Mouse (Mus musculus) right cerebral cortex, postnatal 25 days (tissue): ENCODE measurements around the gene 1700028J19Rik.
"Not testable (repeated sequence)": the region's sequence is repeated elsewhere in the genome, so short reads cannot be mapped to it uniquely, and the experiment has no call there.

Source experiments
- DNase-seq: peaks from one replicate; pipeline ENCODE4 v3.0.0; 2022

1700028J19Rik gene

DNA sequence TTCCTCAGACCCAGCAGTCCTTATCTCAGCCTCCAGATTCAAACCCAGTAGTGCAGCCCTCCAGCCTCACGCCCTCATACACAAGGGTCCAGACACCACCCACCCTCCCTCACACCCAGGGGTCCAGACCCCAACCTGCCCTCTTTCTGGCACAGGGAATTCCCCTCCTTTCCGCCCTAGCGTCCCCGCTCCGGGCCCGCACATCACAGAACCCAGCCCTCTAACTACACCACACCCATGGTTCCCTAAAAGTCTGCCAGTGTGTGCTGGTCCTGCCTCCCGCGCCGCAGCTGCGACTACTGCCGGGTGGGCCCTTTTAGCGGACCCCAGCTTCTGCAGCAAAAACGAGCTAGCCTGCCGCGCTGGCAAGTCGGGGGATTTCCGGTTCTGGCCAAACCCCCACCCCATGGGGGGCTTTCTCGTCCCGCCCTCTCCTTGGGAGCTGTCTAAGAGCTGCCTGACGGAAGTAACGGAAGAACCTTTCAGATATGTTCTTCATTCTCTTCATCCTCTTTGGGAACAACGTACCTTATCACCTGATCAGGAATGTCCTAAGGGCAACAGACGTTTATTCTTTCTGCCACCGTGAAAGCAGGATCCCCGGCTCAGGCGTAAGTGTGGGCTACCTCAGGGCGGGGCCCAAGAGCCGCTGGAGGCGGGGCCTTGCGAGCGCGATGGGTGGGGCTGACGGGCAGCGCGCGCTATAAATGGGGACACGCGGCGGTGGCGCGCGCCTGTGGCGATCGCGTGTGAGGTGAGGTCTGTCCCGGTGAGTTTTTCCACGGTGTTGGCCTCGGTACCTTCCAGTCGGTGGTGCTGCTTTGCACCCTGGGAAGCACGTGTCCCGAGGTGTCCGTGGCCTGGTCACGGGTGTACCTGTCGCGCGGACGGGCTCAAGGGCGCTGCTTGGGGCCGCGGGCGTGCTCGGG lies at the start of gene 1700028J19Rik, which contains the start of gene 2410002F23Rik:
Gene 1700028J19Rik (minus strand): TSS at position 641 of the 929 bp plus-strand sequence.
Gene 2410002F23Rik (plus strand): TSS at position 668 of the 929 bp plus-strand sequence.
- DNase-seq = peak; percentile 90

DNA sequence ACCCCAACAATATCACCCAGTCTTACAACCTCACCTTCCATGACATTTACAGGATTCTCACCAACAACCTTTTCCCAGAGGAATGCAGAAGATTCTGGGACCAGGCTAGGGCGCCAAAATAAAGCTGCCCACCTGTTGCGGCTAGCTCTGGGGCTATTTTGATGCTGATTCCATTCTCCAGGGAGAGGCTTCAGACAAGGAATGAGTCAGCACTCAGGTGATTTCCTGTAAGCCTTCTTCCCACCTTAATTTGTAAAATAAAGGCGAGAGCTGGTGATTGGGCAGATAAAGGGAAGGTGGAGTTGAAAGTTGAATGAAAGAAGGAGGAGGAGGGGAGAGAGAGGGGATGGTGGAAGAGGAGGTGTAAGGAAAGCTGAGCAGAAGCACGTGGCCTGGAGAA lies 44.9 kb upstream of the 1700028J19Rik start:
- no peak for DNase-seq

DNA sequence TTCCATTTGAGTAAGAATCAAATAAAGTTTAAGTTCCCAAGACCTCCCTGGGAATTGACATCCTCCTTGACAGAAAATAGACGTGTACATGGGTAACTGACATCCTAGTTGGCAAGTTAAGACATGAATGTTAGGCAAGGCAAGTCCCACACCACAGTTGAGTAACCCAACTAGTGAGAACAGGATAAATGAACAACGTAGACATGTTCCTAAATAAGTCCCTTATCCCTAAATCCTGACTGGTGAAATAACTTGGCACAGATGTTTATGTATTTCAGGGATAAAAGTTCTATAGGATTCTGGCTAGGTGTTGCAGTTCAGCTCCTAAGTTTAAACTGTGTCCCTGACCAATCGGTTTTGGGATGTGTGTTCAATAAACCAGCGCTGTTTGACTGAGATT lies 44.5 kb upstream of the 1700028J19Rik start:
- no peak for DNase-seq

DNA sequence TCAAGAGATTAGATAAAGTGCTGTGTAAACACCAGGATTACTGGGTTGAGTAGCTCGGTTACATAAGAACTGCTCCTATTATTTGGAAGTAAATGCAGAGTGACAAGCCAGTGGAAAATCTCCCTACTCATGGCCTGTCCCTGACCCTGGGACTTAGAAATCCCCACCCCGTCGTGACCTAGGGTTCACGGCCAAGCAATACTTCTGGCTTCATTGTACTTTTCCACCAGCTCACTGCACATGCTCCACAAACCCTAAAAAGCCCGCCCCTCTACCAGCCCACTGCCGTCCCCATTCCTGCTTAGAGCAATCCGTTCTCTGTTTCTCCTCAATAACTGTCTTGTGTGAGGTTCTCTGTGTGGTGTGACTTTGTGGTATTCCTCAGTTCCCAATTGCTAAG lies 41.3 kb upstream of the 1700028J19Rik start:
- DNase-seq = no peak

DNA sequence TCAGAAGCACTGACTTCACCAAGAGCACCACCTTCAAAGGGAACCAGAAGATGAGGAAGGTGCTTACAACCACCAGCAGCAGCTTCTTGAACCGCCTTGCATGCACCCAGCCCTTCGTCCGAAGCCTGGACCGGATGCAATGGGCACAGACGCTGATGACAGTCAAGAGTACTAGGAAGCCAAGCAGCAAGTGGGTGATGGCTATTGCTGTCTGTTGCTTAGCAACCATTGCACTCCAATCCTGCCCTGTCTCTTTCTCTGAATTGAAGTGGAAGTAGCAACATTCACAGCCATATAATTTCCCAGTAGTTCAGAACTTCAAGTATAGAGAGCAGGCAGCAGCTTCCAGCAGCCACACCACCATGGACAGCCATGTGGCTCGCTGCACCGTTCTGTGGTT lies 35.1 kb upstream of the 1700028J19Rik start:
- DNase-seq = no peak

DNA sequence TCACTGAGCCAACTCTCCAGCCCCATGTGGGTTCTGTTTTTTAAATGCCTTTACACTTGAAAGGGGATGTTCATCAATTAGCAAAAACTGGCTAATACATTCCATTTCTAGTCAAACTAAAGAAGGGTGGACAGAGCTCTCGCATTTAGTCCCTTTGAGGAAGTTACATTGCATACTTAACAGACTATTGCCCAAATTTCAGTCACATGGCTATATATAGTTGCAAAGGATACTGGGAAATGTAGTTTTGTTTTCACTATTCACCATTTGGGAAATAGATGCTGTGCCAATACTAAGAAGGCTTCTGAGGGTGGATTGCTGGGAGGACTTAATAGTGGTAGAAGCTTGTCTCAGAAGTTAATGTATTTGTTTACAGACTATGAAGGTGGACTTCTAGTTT lies 34.5 kb upstream of the 1700028J19Rik start:
- DNase-seq = no peak

DNA sequence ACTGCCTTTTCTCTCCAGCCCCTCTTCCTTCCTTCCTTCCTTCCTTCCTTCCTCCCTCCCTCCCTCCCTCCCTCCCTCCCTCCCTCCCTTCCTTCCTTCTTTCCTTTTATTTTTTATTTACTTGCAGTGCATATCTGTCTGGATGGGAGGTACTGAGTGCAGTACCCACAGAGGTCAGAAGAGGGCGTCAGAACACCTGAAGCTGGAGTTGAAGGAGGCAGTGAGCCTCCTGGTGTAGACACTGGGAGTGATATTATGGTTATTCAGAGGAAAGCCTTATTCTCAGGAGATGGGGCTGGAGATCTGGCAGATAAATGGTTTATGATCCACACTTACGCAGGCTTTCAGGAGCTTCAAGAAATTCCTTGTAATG lies 30.7 kb upstream of the 1700028J19Rik start:
- DNase-seq = no peak

DNA sequence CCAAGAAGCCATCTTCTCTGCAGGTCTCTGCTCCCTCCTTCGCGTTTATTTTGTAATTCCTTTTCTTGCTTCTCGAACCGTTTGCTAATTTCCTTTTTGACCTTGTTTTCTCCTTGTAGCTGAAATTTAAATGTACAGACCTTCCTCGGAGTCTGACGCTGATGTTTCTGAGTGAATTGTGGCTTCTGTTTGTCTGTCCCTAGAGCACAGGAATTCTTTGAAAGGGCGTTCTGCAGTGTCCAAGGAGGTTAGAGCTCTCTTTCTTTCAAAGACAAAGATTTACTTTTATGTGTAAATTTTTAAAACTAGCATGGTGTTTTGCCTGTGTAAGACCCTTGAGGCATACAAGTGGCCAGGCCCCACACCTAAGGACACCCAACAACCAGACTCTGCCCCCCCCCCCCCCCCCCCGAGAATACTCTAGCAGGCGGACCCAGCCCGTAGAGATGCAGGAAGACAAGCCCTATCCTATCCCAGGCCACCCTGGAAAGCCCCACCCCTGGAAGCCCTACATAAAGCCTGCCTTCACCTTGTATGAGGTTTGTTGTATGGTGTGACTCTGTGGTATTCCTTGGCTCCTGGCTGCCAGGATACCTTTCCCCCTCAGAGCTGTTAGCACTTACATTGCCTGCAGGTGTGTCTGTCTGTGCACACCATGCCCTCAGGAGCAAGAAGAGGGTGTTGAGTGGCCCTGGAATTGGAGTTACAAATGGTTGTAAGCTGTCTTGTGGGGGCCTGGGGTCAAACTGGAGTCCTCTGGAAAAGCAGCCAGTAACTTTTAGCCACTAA lies 30.2 kb upstream of the 1700028J19Rik start:
- DNase-seq = no peak

DNA sequence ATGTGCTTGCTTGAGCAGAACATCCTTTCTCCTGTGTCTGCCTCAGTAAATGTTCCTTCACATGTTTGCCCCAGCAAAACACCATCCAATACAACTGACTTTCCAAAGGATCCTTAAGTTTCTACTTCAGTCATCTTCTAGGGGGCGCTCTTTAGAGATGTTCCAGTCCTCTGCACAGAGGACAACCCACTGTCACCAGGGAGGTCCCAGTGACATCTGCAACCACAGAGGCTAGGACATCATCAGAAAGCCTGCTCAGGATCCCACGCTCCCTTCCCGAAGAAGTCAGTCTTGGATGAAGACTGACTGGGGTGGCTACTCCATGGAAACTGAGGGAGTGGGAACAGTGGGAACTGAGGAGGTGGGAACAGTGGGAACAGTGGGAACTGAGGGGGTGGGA lies 29.1 kb upstream of the 1700028J19Rik start:
- no peak for DNase-seq

DNA sequence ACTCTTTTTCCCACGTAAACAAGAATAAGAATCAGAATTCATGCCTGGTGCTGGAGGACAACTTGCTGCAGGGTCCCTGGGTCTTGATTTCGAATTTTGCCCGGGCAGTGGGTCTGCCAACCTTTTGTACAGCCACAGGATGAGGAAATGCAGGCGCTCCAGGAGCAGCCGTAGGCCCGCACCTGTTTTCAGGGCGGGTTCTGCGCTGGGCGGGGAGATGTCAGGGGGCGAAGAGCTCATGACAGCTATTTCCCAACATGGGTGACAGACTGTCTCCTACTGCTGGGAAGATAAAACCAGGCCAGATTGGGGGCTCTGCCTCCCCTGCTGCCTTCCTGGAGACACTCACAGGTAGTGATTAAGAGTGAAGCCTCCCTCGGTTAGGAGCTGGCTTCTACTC lies 27.6 kb upstream of the 1700028J19Rik start:
- no peak for DNase-seq

DNA sequence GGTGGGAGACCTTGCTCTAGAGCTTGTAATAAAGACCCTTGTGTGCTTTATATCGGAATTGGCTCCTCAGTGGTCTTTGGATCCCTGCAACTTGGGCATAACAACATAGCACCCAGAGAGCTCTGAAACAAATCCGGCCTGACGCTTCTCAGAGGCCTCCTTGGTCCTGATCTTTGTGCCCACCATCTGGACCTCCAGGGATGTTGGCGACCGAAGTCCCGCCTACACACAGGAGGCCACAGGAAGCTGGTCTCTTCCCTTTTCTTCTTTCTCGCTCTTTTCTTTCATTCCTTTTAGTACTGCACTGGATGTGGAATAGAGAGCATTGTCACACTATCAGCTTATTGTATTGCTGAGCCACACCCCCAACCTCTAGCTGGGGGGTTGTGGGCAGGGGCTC lies 27.0 kb upstream of the 1700028J19Rik start:
- no peak for DNase-seq

DNA sequence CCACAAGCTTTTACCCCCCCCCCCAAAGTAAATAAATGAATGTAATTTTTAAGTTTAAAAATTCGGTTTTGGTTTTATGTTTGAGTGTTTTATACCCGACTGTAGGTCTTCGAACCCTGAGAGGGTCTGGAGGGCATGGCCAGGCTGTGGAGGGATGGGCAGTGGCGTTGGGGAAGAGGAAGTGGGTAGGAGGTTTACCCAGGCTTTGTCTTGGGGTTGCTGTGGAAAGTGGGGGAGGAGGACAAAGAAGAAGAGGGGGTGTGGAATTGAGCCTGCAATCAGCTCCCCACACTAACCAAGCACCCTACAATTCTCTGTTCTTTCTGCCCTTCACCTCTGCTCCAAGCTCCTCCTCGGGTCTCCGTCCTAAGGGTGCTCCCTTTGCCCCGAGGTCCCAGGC lies 26.1 kb upstream of the 1700028J19Rik start:
- no peak for DNase-seq

DNA sequence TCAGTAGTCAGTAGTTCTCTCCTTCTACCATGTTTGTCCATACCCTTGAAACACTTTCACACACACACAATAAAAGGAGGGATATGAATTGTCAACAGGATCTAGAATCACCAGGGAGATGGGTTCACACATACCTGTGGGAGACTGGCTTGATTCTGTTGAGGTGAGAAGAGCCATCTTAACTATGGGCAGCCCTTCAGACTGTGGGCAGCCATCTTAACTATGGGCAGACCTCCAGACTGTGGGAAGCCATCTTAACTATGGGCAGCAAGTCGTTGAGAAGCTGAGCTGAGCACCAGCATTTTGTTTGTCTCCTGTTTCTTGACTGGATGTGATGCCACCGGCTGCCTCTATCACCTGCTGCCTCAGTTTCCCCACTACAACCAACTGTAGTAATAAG lies 24.8 kb upstream of the 1700028J19Rik start:
- no peak for DNase-seq

DNA sequence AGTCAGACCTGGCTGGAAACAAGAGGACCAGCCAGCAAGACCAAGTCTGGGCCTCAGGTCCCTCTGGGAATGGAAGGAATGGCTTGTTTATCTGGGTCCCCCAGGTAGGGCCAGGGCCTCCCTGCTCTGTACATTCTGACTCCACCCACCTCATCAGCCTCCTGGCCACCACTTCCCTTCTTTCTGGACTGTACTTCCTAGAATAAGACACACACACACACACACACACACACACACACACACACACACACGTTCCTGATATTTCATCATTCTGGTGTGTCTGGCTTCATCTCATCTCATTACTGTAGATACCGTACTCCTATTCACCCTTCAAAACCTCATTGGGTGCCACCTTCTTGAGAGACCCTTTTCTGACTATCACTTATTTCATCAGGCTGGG lies 22.9 kb upstream of the 1700028J19Rik start:
- DNase-seq = no peak

DNA sequence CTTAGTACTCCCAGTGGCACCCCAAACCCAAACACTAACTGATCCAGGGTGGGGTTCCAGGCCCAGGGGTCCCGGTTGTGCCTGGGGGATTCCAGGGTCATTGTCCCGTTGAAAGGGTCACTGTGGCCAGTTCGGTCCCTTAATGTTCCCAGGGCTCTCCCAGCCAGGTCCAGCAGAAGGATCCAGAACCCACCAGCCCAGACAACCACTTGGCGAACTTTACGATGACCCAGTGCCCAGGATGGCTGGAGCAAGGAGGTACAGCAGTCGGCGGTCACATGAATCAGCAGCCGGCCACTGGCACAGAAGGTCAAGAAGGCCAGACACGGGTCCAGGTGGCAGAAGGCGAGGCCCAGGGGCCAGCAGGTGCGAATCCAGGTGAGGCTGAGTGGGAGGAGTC lies 21.6 kb upstream of the 1700028J19Rik start:
- DNase-seq = no peak

DNA sequence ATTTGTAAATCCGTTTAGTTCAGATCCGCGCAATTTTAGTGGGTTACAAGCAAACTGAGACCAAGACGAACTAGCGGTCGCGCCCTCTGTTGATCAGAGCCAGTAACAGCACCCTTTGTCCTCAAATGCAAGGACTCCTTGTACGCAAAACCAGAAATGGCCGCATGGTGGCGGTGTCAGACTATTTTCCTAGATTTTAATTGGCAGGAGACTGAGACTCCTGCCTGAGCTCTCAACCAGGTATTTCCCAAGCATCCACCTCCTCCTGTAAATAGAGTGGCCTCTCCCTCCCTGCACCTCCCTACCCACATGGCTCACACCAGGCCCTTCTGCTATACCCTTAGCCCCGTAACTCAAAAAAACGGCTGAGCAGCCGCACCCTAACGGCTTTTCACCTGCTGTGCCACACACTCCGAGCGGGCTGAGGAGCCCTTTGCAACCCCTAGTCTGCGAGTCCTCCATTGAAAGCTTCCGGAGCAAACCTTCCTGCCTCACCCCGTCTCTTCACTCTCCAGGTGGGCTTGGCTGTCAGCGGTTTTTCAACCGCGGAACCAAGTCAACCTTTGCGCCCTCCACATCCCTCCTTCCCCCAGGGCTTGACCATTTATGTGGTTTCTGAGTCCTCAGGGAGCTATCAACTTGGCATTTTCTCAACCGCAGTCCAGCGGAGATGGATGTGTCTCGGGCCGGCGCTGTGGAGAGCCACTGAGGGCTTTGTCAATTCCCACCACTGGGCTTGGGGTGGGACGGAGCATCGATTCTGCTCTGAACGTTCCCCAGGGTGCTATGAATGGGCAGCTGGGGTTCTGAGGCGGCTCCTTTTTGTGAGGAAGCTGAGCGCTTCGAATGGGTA lies 16.5 kb upstream of the 1700028J19Rik start:
- peak; percentile 91 for DNase-seq

DNA sequence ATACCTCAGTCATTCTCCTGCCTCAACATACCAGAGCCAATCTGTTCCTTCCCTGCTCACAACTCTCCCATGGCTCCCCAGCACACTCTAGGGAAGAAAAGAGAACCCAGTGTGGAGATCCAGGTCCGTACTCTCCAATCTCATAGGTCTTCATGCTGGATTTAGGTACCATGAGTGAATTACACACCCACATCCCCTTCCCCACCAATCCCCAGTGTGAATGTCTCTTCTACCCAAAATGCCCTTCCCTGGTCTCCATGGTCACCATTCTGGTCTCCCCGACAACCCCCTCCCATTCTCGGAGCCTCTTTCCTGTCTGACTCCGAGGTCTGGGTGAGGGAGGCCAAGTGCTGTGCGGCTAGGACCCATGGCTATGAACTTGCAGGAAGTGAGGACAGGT lies 14.7 kb upstream of the 1700028J19Rik start, which contains the start of gene Gm15517:
Gene Gm15517 (plus strand): TSS at position 301 of the 400 bp plus-strand sequence.
- no peak for DNase-seq

DNA sequence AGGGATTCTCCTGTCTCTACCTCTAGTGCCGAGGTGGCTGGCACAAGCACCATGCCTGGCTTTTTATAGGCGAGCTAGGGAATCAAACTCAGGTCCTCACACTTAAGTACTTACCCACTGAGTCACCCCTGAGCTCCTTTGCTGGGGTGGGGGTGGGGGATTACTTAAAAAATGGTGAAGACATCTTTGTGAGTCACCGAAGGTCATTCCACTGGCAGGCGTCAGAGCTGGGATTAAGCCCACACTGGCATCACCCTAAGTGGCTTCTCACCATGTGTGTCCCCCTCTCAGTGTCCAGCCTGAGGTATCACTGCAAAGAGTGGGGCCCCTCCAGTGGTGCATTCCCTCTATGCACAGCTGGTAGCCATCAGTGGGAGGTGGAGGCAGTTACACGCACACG lies 13.9 kb upstream of the 1700028J19Rik start:
- DNase-seq = no peak

DNA sequence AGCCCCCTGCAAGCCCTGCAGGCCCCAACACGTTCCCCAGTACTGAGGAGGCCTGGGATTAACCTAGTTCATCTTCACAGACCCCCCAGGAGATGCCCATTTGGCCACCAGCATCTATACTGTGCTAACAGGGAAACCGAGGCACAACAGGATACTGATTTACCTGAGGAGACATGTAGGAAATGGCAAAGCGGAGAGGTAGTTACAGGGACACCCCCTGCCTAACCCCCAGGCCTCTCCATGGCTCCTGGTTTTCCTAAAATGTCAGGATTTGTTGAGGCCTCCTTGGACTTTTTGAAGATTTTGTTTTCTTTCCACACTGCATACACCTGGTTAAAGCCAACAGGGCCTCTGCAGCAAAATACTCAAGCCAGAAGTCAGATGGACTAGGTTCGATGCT lies 10.8 kb upstream of the 1700028J19Rik start, which contains the start of gene Acp4:
Gene Acp4 (minus strand): TSS at position 101 of the 400 bp plus-strand sequence.
- no peak for DNase-seq

DNA sequence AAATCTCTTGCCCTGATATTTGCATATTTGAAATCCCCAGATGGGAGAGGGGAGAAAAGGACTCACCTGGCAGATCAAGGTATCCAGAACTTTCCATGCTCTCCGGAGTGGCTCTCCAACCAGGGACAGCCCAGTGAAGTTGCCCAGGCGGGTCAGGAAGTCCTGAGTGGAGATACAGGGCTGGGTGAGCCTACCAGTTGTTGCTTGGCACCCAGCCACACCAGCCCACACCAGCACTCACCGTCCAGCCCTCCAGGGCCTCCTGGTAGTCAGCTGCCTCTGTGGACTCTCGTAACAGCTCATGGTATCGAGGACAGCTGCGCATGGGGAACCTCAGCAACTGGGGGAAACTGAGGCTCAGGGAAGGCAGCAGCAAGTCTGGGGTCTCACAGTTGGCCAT lies 8.4 kb upstream of the 1700028J19Rik start:
- DNase-seq = no peak

DNA sequence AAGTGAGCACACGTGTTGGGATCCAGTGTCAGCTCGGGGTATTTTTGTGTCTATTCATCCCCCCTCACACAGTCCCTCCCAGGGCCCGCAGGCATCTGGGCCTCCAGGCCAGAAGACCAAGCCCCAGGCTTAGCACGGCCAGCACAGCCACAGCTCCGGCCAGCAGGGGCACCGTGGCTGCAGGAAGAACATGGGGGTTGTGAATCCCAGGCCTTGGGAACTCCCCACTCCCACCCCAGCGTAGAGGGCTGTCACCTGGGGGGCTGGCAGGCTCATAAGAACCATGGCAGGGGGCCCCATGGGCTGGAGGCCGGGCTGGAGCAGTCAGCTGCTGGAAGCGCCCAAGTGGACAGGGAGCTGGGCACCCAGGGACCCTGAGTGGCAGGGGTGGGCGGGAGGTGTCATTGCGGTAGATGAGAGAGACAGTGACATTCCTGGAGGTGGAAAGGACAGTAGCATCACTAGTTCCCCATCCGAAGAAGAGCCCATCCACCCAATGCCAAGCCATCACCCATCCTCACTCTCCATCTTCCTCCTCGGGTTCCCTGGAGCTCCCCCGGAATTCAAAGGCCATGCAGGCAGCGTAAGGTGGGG lies 6.6 kb upstream of the 1700028J19Rik start:
- no peak for DNase-seq

DNA sequence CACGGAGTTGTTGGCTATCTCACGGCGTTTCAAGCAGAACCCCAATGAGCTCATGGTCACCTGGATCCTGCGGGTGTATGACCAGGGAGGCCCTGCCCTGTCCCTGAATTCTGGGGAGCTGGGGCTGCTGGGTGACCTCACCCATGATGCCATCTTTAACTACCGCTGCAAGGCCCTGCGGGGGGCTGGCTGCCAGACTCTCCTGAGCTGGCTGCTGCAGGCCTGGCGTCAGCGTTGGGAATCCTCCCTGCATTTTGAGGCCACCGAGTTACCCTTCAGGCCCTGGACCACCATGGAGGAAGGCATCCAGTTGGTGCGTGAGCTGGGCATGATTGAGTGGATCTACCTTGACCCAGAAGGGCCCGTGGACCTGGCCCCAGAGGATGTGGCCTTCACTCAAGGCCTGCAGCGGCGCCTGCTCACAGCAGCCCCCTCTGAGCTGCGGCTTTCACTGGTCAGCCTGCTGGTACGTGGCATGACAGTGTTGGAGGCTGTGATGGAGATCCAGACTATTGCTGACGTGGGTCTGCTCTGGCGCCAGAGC lies 4.3 kb upstream of the 1700028J19Rik start:
- not testable (repeated sequence) for DNase-seq
